Mouse (Mus musculus): ENCODE data around the gene Grik2. TPM values are rescaled to one million over a fixed set of nuclear protein-coding genes. Genes with fewer than 3 reads are reported as not detected.
"Not testable (repeated sequence)": the region's sequence is repeated elsewhere in the genome, so short reads cannot be mapped to it uniquely, and the experiment has no call there.

The Grik2 gene
- polyA plus RNA-seq, 1 experiment, result not detected

DNA sequence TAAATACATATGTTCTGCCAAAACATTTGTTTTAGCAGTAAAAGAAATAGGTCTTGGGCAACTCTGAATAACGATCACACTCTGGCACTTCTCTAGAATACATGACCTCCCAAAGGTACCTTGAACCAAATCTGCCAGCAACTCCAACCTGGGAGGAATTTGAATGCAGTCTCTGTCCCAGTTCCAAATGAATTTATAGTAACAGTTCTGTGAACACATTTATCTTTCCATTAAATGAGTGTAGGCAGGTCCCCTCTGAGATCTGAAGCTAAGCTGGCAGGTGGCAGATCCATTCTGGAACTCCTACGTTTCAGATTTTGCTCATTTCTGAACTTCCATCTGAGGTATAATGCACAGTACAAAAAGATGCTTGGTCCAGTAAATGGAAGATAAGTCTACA lies 352.3 kb downstream of the Grik2 start:
- Histone ChIP-seq H3K4me1 (ENCODE audit: control insufficient read depth, insufficient read depth, low read length) (no peaks in the 10 kb centered on the region), H3K27ac (ENCODE audit: insufficient read depth, low read depth, low read length) (no peak overlapping the region), H3K4me3 (ENCODE audit: insufficient read depth, low read length) (no peak overlapping the region)
- TF ChIP-seq POLR2A (IDR thresholded peaks at IDR 0.05; ENCODE audit: borderline replicate concordance, low read depth, low read length), result no peak
- TF ChIP-seq CTCF (IDR thresholded peaks at IDR 0.05; ENCODE audit: low read depth, low read length), result no peak

GRCm38 (mm10) chr10:49432825-49433224 lies 355.7 kb downstream of the Grik2 start:
- no peak overlapping the region for H3K4me3 ChIP-seq (ENCODE audit: insufficient read depth, low read length)
- no peak overlapping the region for H3K27ac ChIP-seq (ENCODE audit: insufficient read depth, low read depth, low read length)
- no peaks in the 10 kb centered on the region for H3K4me1 ChIP-seq (ENCODE audit: control insufficient read depth, insufficient read depth, low read length)
- TF ChIP-seq POLR2A (IDR thresholded peaks at IDR 0.05; ENCODE audit: borderline replicate concordance, low read depth, low read length) (no peak), CTCF (IDR thresholded peaks at IDR 0.05; ENCODE audit: low read depth, low read length) (no peak)

- not testable (repeated sequence) for H3K4me3 ChIP-seq (ENCODE audit: insufficient read depth, low read length); H3K4me1 ChIP-seq (ENCODE audit: control insufficient read depth, insufficient read depth, low read length); H3K27ac ChIP-seq (ENCODE audit: insufficient read depth, low read depth, low read length)
Observed at GRCm38 (mm10) chr10:49417206-49417605, 371.4 kb downstream of the Grik2 start.

DNA sequence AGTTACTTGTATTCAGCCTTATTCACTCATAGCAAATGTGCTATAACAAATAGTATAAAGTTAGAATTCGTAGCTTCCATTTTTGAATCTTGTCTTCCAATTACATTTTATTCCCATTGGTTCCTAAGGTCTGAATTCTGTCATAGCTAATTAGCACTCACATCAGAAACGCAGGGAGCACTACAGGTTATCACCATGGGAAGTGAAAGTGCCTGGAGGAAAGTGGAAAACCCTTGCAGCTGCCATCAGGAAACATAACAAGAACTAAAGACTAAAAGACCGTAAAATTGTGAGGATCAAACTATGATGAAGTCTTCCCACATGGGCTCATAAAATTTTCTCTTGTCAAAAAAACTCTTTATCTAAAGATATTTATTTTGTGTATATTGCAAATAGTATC lies 405.6 kb downstream of the Grik2 start:
- TF ChIP-seq POLR2A (IDR thresholded peaks at IDR 0.05; ENCODE audit: borderline replicate concordance, low read depth, low read length), result no peak
- no peak for TF ChIP-seq CTCF (IDR thresholded peaks at IDR 0.05; ENCODE audit: low read depth, low read length)
- H3K4me3 ChIP-seq (ENCODE audit: insufficient read depth, low read length), result no peak overlapping the region
- no peaks in the 10 kb centered on the region for H3K4me1 ChIP-seq (ENCODE audit: control insufficient read depth, insufficient read depth, low read length)
- H3K27ac ChIP-seq (ENCODE audit: insufficient read depth, low read depth, low read length), result no peak overlapping the region

- TF ChIP-seq CTCF (IDR thresholded peaks at IDR 0.05; ENCODE audit: low read depth, low read length), result no peak
- no peak for TF ChIP-seq POLR2A (IDR thresholded peaks at IDR 0.05; ENCODE audit: borderline replicate concordance, low read depth, low read length)
- H3K27ac ChIP-seq (ENCODE audit: insufficient read depth, low read depth, low read length), result no peak overlapping the region
Observed at GRCm38 (mm10) chr10:49381852-49382251, 406.7 kb downstream of the Grik2 start.

GRCm38 (mm10) chr10:49368601-49369000 lies 420.0 kb downstream of the Grik2 start:
- no peak overlapping the region for H3K4me3 ChIP-seq (ENCODE audit: insufficient read depth, low read length)
- H3K4me1 ChIP-seq (ENCODE audit: control insufficient read depth, insufficient read depth, low read length), result no peaks in the 10 kb centered on the region
- no peak overlapping the region for H3K27ac ChIP-seq (ENCODE audit: insufficient read depth, low read depth, low read length)
- TF ChIP-seq CTCF (IDR thresholded peaks at IDR 0.05; ENCODE audit: low read depth, low read length), result no peak
- TF ChIP-seq POLR2A (IDR thresholded peaks at IDR 0.05; ENCODE audit: borderline replicate concordance, low read depth, low read length), result no peak

More at GRCm38 (mm10) chr10:49381852-49382251, 406.7 kb downstream of the Grik2 start:
- no peak overlapping the region for H3K4me3 ChIP-seq (ENCODE audit: insufficient read depth, low read length)
- H3K4me1 ChIP-seq (ENCODE audit: control insufficient read depth, insufficient read depth, low read length), result no peaks in the 10 kb centered on the region

GRCm38 (mm10) chr10:49365262-49365661 lies 423.3 kb downstream of the Grik2 start:
- Histone ChIP-seq H3K27ac (ENCODE audit: insufficient read depth, low read depth, low read length) (no peak overlapping the region), H3K4me3 (ENCODE audit: insufficient read depth, low read length) (no peak overlapping the region), H3K4me1 (ENCODE audit: control insufficient read depth, insufficient read depth, low read length) (no peaks in the 10 kb centered on the region)
- no peak for TF ChIP-seq POLR2A (IDR thresholded peaks at IDR 0.05; ENCODE audit: borderline replicate concordance, low read depth, low read length)
- TF ChIP-seq CTCF (IDR thresholded peaks at IDR 0.05; ENCODE audit: low read depth, low read length), result no peak

- Histone ChIP-seq H3K4me1 (ENCODE audit: control insufficient read depth, insufficient read depth, low read length) (no peaks in the 10 kb centered on the region), H3K27ac (ENCODE audit: insufficient read depth, low read depth, low read length) (no peak overlapping the region), H3K4me3 (ENCODE audit: insufficient read depth, low read length) (no peak overlapping the region)
- no peak for TF ChIP-seq POLR2A (IDR thresholded peaks at IDR 0.05; ENCODE audit: borderline replicate concordance, low read depth, low read length)
- no peak for TF ChIP-seq CTCF (IDR thresholded peaks at IDR 0.05; ENCODE audit: low read depth, low read length)
Observed at GRCm38 (mm10) chr10:49322413-49322812, 466.2 kb downstream of the Grik2 start.

DNA sequence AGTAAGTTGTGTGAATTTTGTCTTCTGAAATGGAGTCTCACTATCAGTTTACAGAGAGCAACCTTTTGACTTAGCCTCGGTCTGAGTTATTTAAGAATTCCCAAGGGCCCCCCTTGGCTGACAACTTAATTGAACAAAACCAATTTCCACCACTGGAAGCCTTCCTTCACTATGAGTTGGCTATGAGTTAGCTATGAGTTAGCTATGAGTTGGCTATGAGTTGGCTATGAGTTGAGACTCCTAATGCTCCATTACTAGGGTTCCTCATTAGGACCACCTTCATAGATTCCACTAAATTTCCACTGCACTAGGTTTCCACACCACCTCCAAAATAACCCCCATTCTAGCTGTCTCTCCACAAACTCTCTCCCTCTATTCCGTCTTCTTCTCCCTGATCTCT lies 468.7 kb downstream of the Grik2 start:
- Histone ChIP-seq H3K27ac (ENCODE audit: insufficient read depth, low read depth, low read length) (no peak overlapping the region), H3K4me3 (ENCODE audit: insufficient read depth, low read length) (no peak overlapping the region), H3K4me1 (ENCODE audit: control insufficient read depth, insufficient read depth, low read length) (no peaks in the 10 kb centered on the region)
- TF ChIP-seq CTCF (IDR thresholded peaks at IDR 0.05; ENCODE audit: low read depth, low read length) (no peak), POLR2A (IDR thresholded peaks at IDR 0.05; ENCODE audit: borderline replicate concordance, low read depth, low read length) (no peak)

DNA sequence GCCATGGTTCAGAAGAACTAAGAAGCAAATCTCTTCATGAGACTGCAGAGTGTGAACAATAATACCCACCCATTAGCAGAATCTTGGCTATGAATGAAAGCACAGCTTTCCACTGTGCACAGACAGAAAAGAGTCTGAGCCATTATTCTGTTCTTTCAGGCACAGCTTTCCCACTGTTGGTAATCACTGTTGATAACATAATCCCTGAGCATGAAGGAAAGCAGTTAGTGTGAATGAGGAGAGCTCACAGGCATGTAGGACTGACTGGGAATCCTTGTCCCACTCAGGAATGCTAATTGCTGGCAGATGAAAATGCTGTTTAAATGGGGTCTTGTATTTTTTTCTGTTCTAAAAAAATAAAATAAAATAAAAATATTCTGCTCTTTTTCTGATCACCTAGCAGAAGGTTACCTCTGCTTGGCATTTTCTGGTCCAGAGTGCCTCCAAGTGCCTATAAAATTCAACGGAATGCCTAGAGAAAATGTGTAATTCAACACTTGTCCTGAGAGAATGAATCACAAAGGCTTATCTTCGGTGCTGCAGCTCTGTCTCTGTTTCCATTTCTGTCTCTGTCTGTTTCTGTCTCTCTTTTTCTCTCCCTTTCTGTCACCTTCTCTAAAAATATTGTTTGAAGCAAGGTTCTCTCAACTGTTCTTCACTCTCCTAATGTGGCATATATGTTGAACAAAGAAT lies 532.2 kb downstream of the Grik2 start:
- no peaks in the 10 kb centered on the region for H3K4me1 ChIP-seq (ENCODE audit: control insufficient read depth, insufficient read depth, low read length)
- no peak overlapping the region for H3K4me3 ChIP-seq (ENCODE audit: insufficient read depth, low read length)
- no peak overlapping the region for H3K27ac ChIP-seq (ENCODE audit: insufficient read depth, low read depth, low read length)
- TF ChIP-seq CTCF (IDR thresholded peaks at IDR 0.05; ENCODE audit: low read depth, low read length), result no peak
- TF ChIP-seq POLR2A (IDR thresholded peaks at IDR 0.05; ENCODE audit: borderline replicate concordance, low read depth, low read length), result no peak

GRCm38 (mm10) chr10:49237356-49237755 lies 551.2 kb downstream of the Grik2 start:
- not testable (repeated sequence) for H3K4me3 ChIP-seq (ENCODE audit: insufficient read depth, low read length); H3K4me1 ChIP-seq (ENCODE audit: control insufficient read depth, insufficient read depth, low read length); H3K27ac ChIP-seq (ENCODE audit: insufficient read depth, low read depth, low read length)

- H3K4me1 ChIP-seq (ENCODE audit: control insufficient read depth, insufficient read depth, low read length); H3K4me3 ChIP-seq (ENCODE audit: insufficient read depth, low read length); H3K27ac ChIP-seq (ENCODE audit: insufficient read depth, low read depth, low read length): not testable (repeated sequence)
Observed at GRCm38 (mm10) chr10:49236844-49237243, 551.7 kb downstream of the Grik2 start.

Measured in bone marrow macrophage, adult 2 months (primary cell).